Mouse (Mus musculus) liver, embryonic 14.5 days (tissue): ENCODE results near the gene Mansc4.

Source experiments
- CTCF ChIP-seq: IDR thresholded peaks from 2 replicates; pipeline ENCODE4 v1.5.1; 2016; ENCODE audit warnings: antibody characterized with exemption, low read depth, control low read depth
- EP300 ChIP-seq: IDR thresholded peaks from 2 replicates; pipeline ENCODE4 v1.6.1; 2016; ENCODE audit warnings: antibody characterized with exemption, low read depth

DNA sequence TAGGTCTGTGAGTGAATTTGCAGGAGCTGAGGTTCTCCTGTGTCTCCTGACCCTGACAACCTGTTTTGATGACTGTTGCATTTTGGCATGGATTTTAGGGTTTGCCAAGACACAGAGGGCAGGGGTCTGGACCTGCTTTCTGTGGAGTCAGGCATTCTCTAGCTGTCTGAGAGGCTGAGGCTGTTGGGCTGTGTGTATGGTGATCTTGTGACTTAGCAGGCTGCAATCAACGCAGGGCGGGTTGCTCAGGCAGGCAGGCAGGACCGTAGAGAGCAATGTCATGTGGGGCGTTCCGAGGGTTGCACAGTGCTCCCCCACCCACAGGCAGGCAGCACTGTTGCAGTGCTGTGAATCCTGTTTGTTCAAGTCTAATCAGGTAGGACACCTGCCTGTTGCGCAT is 19.9 kb upstream of the Mansc4 start:
- TF ChIP-seq CTCF (no peak), EP300 (no peak)
